Mouse (Mus musculus) liver, adult 2 months (tissue): ENCODE measurements around the gene Heatr4. TPM values are rescaled to one million over a fixed set of nuclear protein-coding genes. Genes with fewer than 3 reads are reported as not detected.

Experiments used
- DNase-seq: peaks from one replicate; pipeline ENCODE4 v3.0.0-alpha.2; 2011; ENCODE audit warnings: low read depth, low spot score; ENCODE audit errors: extremely low read depth
- H3K27ac ChIP-seq: fragments of 200-500 bp; replicated peaks from 2 replicates; pipeline ENCODE4 v1.5.1; 2012; ENCODE audit warnings: low read depth, mild to moderate bottlenecking, control low read depth, inconsistent platforms, low read length; ENCODE audit not compliant: insufficient read depth
- H3K27me3 ChIP-seq: fragments of 200-500 bp; 2 replicates; pipeline ENCODE4 v1.6.1; 2012; ENCODE audit warnings: mild to moderate bottlenecking, moderate library complexity, low read length, inconsistent platforms; ENCODE audit not compliant: control insufficient read depth, insufficient read depth
- H3K36me3 ChIP-seq: fragments of 200-500 bp; 2 replicates; pipeline ENCODE4 v1.6.1; 2012; ENCODE audit warnings: low read length, inconsistent platforms; ENCODE audit not compliant: control insufficient read depth, insufficient read depth
- H3K4me1 ChIP-seq: fragments of 200-500 bp; 2 replicates; pipeline ENCODE4 v1.6.1; 2011; ENCODE audit warnings: low read length; ENCODE audit not compliant: control insufficient read depth, insufficient read depth
- H3K4me3 ChIP-seq: fragments of 200-500 bp; 2 replicates; pipeline ENCODE4 v1.5.1; 2011; ENCODE audit warnings: low read depth, mild to moderate bottlenecking, control low read depth, low read length, moderate library complexity; ENCODE audit not compliant: insufficient read depth
- H3K79me2 ChIP-seq: fragments of 200-500 bp; 2 replicates; pipeline ENCODE4 v1.6.1; 2012; ENCODE audit warnings: inconsistent platforms, mild to moderate bottlenecking, low read length, moderate library complexity; ENCODE audit not compliant: control insufficient read depth, insufficient read depth
- H3K9ac ChIP-seq: fragments of 200-500 bp; 2 replicates; pipeline ENCODE4 v1.6.1; 2012; ENCODE audit warnings: low read depth, mild to moderate bottlenecking, control low read depth, inconsistent platforms, low read length
- CTCF ChIP-seq: fragments of 200-500 bp; IDR thresholded peaks from 2 replicates; pipeline ENCODE4 v1.5.1; 2011; ENCODE audit warnings: low read depth, low read length, control low read depth
- POLR2A ChIP-seq: fragments of 200-500 bp; IDR thresholded peaks from 2 replicates; pipeline ENCODE4 v1.6.1; 2011; ENCODE audit warnings: low read length, control low read depth; ENCODE audit not compliant: insufficient read depth; ENCODE audit errors: extremely low read depth
- WGBS: fragments of 180-500 bp; shearing (Covaris S2); methylation state at CpG from one replicate; pipeline ENCODE4 v1.1.7; 2018; 5-methylcytosine and 5-hydroxymethylcytosine counted together
- polyA plus RNA-seq: library from polyadenylated mRNA; depleted of rRNA; stranded (reverse); fragments of >200 nt; gene quantifications from 2 replicates; pipeline ENCODE4 v1.2.3, GENCODE M21; 2012
- total RNA-seq: library from RNA; depleted of rRNA; stranded (reverse); fragments of >200 nt; gene quantifications from 2 replicates; pipeline ENCODE4 v1.2.3, GENCODE M21; 2014

The Heatr4 gene
- total and polyA plus RNA-seq, 2 experiments, result not detected

DNA sequence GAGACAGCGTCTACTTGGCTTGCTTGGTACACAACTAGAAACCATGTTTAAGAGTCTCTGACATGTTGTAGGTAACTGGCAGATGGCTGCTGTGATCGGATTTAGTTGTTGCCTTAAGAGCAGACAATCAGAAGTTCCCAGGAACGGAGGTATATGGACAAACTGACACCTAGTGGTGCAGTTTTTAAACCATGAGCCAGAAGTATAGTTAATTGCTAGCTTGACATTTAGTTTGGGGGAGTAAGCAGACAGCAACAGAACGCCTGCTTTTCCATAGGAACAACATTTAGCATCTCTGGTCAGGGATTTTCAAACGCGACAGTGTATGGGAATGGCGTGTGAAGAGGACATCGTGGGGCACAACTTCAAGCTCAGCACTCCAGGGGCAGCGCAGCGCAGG is 47.1 kb downstream of the Heatr4 start:
- WGBS, result 67% methylated on average over 10 of the region's 10 CpGs
- Histone ChIP-seq H3K27ac (no peak overlapping the region), H3K27me3 (no peaks in the 10 kb centered on the region), H3K4me3 (no peak overlapping the region), H3K4me1 (peaks cover 2% of the 10 kb centered on the region; the same call in 1 of the 2 replicates), H3K36me3 (no peaks in the 10 kb centered on the region), H3K79me2 (no peaks in the 10 kb centered on the region; the same call in 1 of the 2 replicates), H3K9ac (no peak overlapping the region)
- DNase-seq, result peak; percentile 47
- TF ChIP-seq CTCF (no peak), POLR2A (no peak)

DNA sequence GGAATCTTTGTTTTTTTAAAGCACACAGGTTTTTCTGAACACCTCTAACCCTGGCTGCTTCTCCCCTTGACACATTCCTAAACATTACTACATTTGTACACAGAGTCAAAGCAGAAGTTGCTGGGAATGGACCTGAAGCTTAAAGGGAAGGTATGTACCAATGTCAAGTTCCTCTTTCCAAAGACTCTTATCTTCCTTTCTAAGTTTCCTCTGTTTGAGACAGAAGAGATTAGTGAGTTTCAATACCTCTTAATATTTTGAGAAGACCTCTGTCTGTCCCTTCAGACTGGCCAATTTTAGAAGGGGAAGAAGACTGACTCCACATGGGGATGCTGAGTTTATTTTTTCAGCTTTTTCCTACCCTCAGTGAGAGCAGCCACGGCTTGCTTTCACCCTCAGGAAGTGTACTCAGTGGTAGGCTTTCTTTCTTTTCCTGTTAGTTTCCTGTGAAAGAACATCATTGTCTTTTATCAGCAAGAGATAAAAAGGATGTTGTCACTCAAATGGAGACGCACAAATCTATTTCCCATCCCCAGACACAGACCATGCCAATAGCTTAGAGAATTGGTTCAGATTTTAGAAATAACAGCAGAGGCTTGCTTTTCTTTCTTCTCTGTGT is 55.4 kb downstream of the Heatr4 start:
- H3K27me3 ChIP-seq, result no peaks in the 10 kb centered on the region
- no peak overlapping the region for H3K9ac ChIP-seq
- 48% methylated on average over 2 of the region's 2 CpGs for WGBS
- H3K27ac ChIP-seq, result peak overlapping the region; percentile 27
- no peaks in the 10 kb centered on the region; the same call in 1 of the 2 replicates for H3K79me2 ChIP-seq
- no peak overlapping the region for H3K4me3 ChIP-seq
- peaks cover 8% of the 10 kb centered on the region for H3K4me1 ChIP-seq
- no peak for TF ChIP-seq CTCF
- no peak for TF ChIP-seq POLR2A
- no peaks in the 10 kb centered on the region for H3K36me3 ChIP-seq
- no peak for DNase-seq

DNA sequence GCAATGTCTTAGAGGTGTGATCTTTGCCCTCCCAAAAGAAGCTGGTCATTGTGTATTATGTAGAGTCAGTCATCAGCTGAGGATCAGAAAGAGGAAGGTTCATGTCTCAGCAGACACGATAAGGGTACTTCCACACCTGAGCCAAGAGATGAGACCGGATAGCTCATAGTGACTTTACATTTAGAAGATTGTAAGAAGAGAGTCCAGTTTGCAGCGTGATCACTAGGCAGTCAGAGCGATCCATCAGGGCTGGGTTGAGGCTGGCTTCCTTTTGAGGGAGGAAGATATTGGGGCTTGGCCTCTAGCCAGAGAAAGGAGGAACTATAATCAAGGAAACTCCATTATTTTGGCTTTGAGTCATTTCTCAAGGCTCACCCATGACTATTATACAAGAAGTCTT is 56.9 kb downstream of the Heatr4 start:
- no peaks in the 10 kb centered on the region for H3K27me3 ChIP-seq
- peaks cover 16% of the 10 kb centered on the region for H3K4me1 ChIP-seq
- no peak overlapping the region for H3K4me3 ChIP-seq
- H3K36me3 ChIP-seq, result no peaks in the 10 kb centered on the region
- no peak for TF ChIP-seq CTCF
- TF ChIP-seq POLR2A, result no peak
- WGBS, result 74% methylated on average over 4 of the region's 4 CpGs
- H3K79me2 ChIP-seq, result no peaks in the 10 kb centered on the region; the same call in 1 of the 2 replicates
- DNase-seq, result no peak
- H3K9ac ChIP-seq, result no peak overlapping the region
- H3K27ac ChIP-seq, result no peak overlapping the region

DNA sequence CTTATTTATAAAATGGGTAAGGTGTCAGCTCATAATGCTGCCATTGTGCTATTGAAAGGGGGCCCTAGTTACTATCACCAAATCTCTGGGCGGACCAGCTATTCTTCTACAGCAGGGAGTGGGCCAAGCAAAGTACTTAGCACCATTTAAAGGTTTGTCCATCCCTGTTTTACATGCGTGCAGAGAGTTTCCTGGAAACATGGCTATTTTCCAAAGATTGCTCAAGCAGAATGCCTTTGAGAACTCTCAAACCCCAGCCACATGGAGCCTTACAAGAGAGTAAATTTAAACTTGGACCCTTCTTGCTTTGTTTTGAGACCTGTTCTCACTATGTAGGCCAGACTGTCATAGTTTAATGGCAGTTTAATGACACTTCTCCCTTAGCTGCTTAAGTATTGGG is 58.6 kb downstream of the Heatr4 start:
- peak; percentile 74 for DNase-seq
- no peak overlapping the region for H3K4me3 ChIP-seq
- H3K27me3 ChIP-seq, result no peaks in the 10 kb centered on the region
- TF ChIP-seq POLR2A (no peak), CTCF (no peak)
- H3K79me2 ChIP-seq, result peaks cover 6% of the 10 kb centered on the region; the same call in 1 of the 2 replicates
- H3K4me1 ChIP-seq, result peaks cover 16% of the 10 kb centered on the region
- no peaks in the 10 kb centered on the region for H3K36me3 ChIP-seq
- H3K27ac ChIP-seq, result no peak overlapping the region; the same call in 1 of the 2 replicates
- no peak overlapping the region for H3K9ac ChIP-seq
- 31% methylated on average over 2 of the region's 2 CpGs for WGBS

DNA sequence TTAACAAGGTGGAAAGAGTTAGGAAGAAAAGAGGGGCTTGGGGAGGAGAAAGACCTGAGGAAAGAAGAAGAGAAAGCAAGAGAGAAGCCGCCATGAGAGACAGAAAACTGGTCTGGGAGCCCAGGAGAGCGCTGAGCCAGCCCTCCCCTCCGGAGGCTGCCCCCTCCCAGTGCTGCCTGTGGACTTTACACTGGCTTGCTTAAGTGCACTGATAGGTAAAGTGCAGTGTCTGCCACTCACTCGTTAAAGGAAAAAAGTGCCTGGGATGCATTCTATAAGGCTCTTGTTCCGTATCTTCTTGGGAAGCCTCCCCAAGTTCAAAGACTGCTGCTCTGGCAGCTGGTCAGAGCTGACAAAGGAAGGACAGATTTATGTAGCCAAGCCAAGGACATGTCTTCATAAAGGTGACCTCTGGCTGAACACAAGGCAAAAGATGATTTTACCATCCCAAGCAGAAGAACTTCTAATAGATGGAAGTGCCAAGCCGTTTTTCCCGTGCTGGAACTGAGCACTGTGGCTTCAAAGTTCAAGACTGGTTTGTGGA is 59.4 kb downstream of the Heatr4 start:
- peaks cover 10% of the 10 kb centered on the region; the same call in 1 of the 2 replicates for H3K79me2 ChIP-seq
- DNase-seq, result peak; percentile 81
- no peaks in the 10 kb centered on the region for H3K36me3 ChIP-seq
- WGBS, result 20% methylated on average over 7 of the region's 7 CpGs
- H3K4me3 ChIP-seq, result peak overlapping the region; percentile 56
- peaks cover 16% of the 10 kb centered on the region for H3K4me1 ChIP-seq
- peak overlapping the region; percentile 100 for H3K27ac ChIP-seq
- H3K9ac ChIP-seq, result peak overlapping the region; percentile 73
- TF ChIP-seq CTCF (no peak), POLR2A (0 out of 2 replicates have a peak, but pooled peaks have one; percentile 11)
- H3K27me3 ChIP-seq, result no peaks in the 10 kb centered on the region

DNA sequence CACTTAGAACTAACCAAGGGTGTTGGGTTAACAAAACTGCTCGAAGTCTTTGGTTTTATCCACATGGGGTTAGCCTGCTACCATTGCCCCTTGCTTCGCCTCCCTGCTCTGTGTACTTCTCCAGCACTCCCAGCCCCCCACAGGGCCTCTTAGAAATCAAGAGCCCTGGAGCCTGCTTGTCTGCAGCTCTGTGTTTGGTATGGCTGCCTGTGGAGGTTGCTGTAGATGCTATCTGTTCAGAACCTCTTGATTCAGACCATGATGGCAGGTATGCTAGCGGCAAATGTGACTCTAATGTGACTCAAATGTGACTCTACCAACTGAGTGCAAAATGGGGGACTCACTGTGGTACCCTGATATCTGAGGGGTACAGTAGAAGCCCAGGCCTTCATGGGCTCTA is 60.3 kb downstream of the Heatr4 start:
- Histone ChIP-seq H3K4me3 (no peak overlapping the region), H3K27ac (peak overlapping the region; percentile 91), H3K27me3 (no peaks in the 10 kb centered on the region), H3K79me2 (peaks cover 10% of the 10 kb centered on the region; the same call in 1 of the 2 replicates), H3K36me3 (no peaks in the 10 kb centered on the region), H3K4me1 (peaks cover 20% of the 10 kb centered on the region), H3K9ac (no peak overlapping the region)
- TF ChIP-seq POLR2A (no peak), CTCF (no peak)
- DNase-seq, result no peak
- WGBS, result 80% methylated on average over 3 of the region's 3 CpGs
